Mouse (Mus musculus) cortical plate, adult 2 months (tissue): ENCODE measurements at regions not wholly inside any gene's neighbourhood (a gene's known extent, or its start where the extent isn't known, plus 50 kb on each side); places are given as distances from the start of the nearest gene placed in this dataset.

ENCODE experiments used
- CTCF ChIP-seq: fragments of 200-500 bp; IDR thresholded peaks from 2 replicates; pipeline ENCODE4 v1.5.1; 2011; ENCODE audit warnings: mild to moderate bottlenecking, control low read depth, low read length; ENCODE audit not compliant: insufficient read depth; ENCODE audit errors: extremely low read depth
- POLR2A ChIP-seq: fragments of 200-500 bp; IDR thresholded peaks from 2 replicates; pipeline ENCODE4 v1.6.1; 2011; ENCODE audit warnings: mild to moderate bottlenecking, low read length, control low read depth; ENCODE audit not compliant: insufficient read depth; ENCODE audit errors: extremely low read depth

GRCm38 (mm10) chr7:115025803-115026202 is 282.3 kb downstream of the Insc start:
- no peak for TF ChIP-seq CTCF
- no peak for TF ChIP-seq POLR2A
